ENCODE assay signal across 8 mouse cellular contexts in the genomic region with DNA sequence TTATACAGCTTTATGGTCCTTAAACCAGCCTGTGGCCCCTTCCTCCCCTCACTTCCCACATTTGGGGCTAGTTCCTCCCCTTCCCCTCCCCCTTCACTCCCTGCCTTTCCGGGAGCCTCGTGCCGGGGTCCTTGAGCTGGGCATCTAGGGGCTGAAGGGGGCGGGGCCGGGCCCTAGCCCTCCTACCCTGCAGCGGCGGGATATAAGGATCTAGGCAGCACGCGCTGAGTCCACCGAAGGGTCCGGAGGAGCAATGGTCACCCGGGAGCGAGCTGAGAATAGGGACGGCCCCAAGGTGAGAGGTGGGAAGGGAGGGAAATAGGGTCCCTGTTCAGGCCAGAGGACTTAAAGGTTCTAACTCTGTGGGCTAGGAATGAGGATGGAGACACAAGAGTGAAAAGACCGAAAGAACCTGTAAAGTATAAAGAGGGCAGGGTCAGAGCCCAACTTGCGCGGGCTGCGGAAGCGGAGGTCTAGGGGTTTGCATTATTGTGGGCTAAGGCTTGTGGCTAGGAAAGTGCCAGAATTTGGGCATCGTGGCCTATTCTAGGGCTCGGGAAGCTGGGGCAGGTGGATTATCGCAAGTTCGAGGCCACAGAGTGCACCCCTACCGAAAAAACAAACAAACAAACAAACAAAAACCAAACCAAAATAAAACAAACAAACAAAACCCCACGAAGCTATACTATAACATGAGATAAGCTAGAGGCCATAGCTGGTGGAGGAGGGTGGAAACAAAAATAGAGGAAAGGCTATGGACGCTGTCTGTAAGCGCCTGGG. TPM values are rescaled to one million over a fixed set of nuclear protein-coding genes. Genes with fewer than 3 reads are reported as not detected.
A peak's percentile ranks its signal among the peaks of the same experiment; 100 is the strongest.
DNase-seq lines count a peak whose midpoint lies in the region; ATAC-seq and TF ChIP-seq lines count a peak whose summit lies in the region.

A gene (plus strand): TSS at position 184 of the 780 bp plus-strand sequence.

- H3K27me3 ChIP-seq in kidney, postnatal 0 days (ENCODE audit: insufficient read depth, low read length) = no peaks in the 10 kb centered on the region
- no peaks in the 10 kb centered on the region for H3K27me3 ChIP-seq in heart, embryonic 12.5 days (replicated peaks)
- no peaks in the 10 kb centered on the region for H3K27me3 ChIP-seq in liver, adult 2 months (ENCODE audit: control insufficient read depth, insufficient read depth, low read length)
- H3K27me3 ChIP-seq in small intestine, adult 2 months (ENCODE audit: control insufficient read depth, insufficient read depth, low read length) = no peaks in the 10 kb centered on the region

- ATAC-seq in kidney, postnatal 0 days (replicated peaks; ENCODE audit: low FRiP score, low read depth) = no peak
- ATAC-seq in heart, embryonic 12.5 days (ENCODE audit: insufficient number of reproducible peaks, low FRiP score) = no peak

- H3K79me2 ChIP-seq in liver, adult 2 months (ENCODE audit: control insufficient read depth, insufficient read depth, low read length) = no peaks in the 10 kb centered on the region

- peak within 1 kb of the TSS; percentile 66 for H3K4me3 ChIP-seq in kidney, postnatal 0 days (replicated peaks; ENCODE audit: low read depth, low read length)
- H3K4me3 ChIP-seq in brown adipose tissue, adult 24 weeks (ENCODE audit: insufficient read depth, low read depth, low read length) = peak within 1 kb of the TSS; percentile 64
- peak within 1 kb of the TSS; percentile 67 for H3K4me3 ChIP-seq in heart, embryonic 12.5 days
- peak within 1 kb of the TSS; percentile 60; the same call in 1 of the 2 replicates for H3K4me3 ChIP-seq in liver, adult 2 months (ENCODE audit: insufficient read depth, low read depth, low read length)
- H3K4me3 ChIP-seq in small intestine, adult 2 months (ENCODE audit: low read depth, low read length) = peak within 1 kb of the TSS; percentile 63

- H3K9me3 ChIP-seq in kidney, postnatal 0 days (replicated peaks; ENCODE audit: low read length) = no peaks in the 10 kb centered on the region
- no peaks in the 10 kb centered on the region for H3K9me3 ChIP-seq in heart, embryonic 12.5 days (replicated peaks)

- H3K27ac ChIP-seq in kidney, postnatal 0 days = no peak within 1 kb of the TSS
- no peak within 1 kb of the TSS for H3K27ac ChIP-seq in brown adipose tissue, adult 24 weeks (replicated peaks; ENCODE audit: low read depth, low read length)
- H3K27ac ChIP-seq in heart, embryonic 12.5 days (ENCODE audit: poor library complexity, severe bottlenecking) = peak within 1 kb of the TSS; percentile 2; the same call in 1 of the 2 replicates
- no peak within 1 kb of the TSS for H3K27ac ChIP-seq in liver, adult 2 months (replicated peaks; ENCODE audit: insufficient read depth, low read depth, low read length)
- no peak within 1 kb of the TSS for H3K27ac ChIP-seq in small intestine, adult 2 months (ENCODE audit: insufficient read depth, low read depth, low read length)

- no peak for TF ChIP-seq CTCF in kidney, postnatal 0 days (IDR thresholded peaks at IDR 0.05; ENCODE audit: low read depth)
- TF ChIP-seq CTCF in liver, adult 2 months (IDR thresholded peaks at IDR 0.05; ENCODE audit: low read depth, low read length) = no peak
- TF ChIP-seq CTCF in small intestine, adult 2 months (IDR thresholded peaks at IDR 0.05; ENCODE audit: extremely low read depth, insufficient read length, insufficient replicate concordance, low read depth, low read length) = no peak

- H3K4me2 ChIP-seq in kidney, postnatal 0 days (ENCODE audit: low read length) = peak within 1 kb of the TSS; percentile 95
- peak within 1 kb of the TSS; percentile 90 for H3K4me2 ChIP-seq in heart, embryonic 12.5 days

- H3K4me1 ChIP-seq in kidney, postnatal 0 days (replicated peaks; ENCODE audit: insufficient read depth, low read length) = peaks cover 12% of the 10 kb centered on the region
- H3K4me1 ChIP-seq in brown adipose tissue, adult 24 weeks (ENCODE audit: control insufficient read depth, insufficient read depth, insufficient read length, low read length) = no peaks in the 10 kb centered on the region; the same call in 1 of the 2 replicates
- H3K4me1 ChIP-seq in heart, embryonic 12.5 days (replicated peaks) = peaks cover 29% of the 10 kb centered on the region
- peaks cover 7% of the 10 kb centered on the region; the same call in 1 of the 2 replicates for H3K4me1 ChIP-seq in liver, adult 2 months (ENCODE audit: control insufficient read depth, insufficient read depth, low read length)
- H3K4me1 ChIP-seq in small intestine, adult 2 months (ENCODE audit: control insufficient read depth, insufficient read depth, insufficient read length, low read length) = peaks cover 5% of the 10 kb centered on the region

- H3K36me3 ChIP-seq in kidney, postnatal 0 days (ENCODE audit: insufficient read depth, low read length) = no peaks in the 10 kb centered on the region
- no peaks in the 10 kb centered on the region for H3K36me3 ChIP-seq in heart, embryonic 12.5 days
- no peaks in the 10 kb centered on the region for H3K36me3 ChIP-seq in liver, adult 2 months (ENCODE audit: control insufficient read depth, insufficient read depth, low read length)
- H3K36me3 ChIP-seq in small intestine, adult 2 months (ENCODE audit: control insufficient read depth, insufficient read depth, low read length) = no peaks in the 10 kb centered on the region

- WGBS in kidney, postnatal 0 days = 4% methylated on average over 27 of the region's 27 CpGs
- 2% methylated on average over 27 of the region's 27 CpGs for WGBS in heart, embryonic 12.5 days
- 21% methylated on average over 27 of the region's 27 CpGs for WGBS in liver, adult 2 months
- 23% methylated on average over 27 of the region's 27 CpGs for WGBS in small intestine, adult 2 months

- no peak for TF ChIP-seq POLR2A in liver, adult 2 months (IDR thresholded peaks at IDR 0.05; ENCODE audit: extremely low read depth, insufficient read depth, low read length)
- TF ChIP-seq POLR2A in small intestine, adult 2 months (IDR thresholded peaks at IDR 0.05; ENCODE audit: low read depth, low read length) = no peak

- peak within 1 kb of the TSS; percentile 67; the same call in 1 of the 2 replicates for H3K9ac ChIP-seq in kidney, postnatal 0 days (ENCODE audit: low read depth, low read length)
- peak within 1 kb of the TSS; percentile 71 for H3K9ac ChIP-seq in heart, embryonic 12.5 days
- H3K9ac ChIP-seq in liver, adult 2 months (ENCODE audit: low read depth, low read length) = peak within 1 kb of the TSS; percentile 75

- DNase-seq in kidney, postnatal 0 days (ENCODE audit: low spot score) = no peak
- DNase-seq in kidney, adult 9 months = no peak
- no peak for DNase-seq in liver, adult 2 months (ENCODE audit: extremely low read depth, low read depth, low spot score)
- DNase-seq in urinary bladder, postnatal 25 days (ENCODE audit: low spot score) = no peak
- DNase-seq in gastrocnemius, postnatal 4 days (ENCODE audit: low spot score in 2 of 2) = no peak

RNA-seq across cellular contexts. Expression of the gene that starts here (rescaled TPM):
- 0.42 and 0.50 TPM in 2 replicates for polyA plus RNA-seq in kidney, postnatal 0 days (2015; fragmentation: Nextera tagmentation; extraction: Ambion mirVana)
- polyA plus RNA-seq in brown adipose tissue, adult 24 weeks (2012; ENCODE audit: insufficient read depth, insufficient read length, missing spikeins) = not detected in 2 replicates
- polyA plus RNA-seq in heart, embryonic 12.5 days (2016; fragmentation: Nextera tagmentation; extraction: Ambion mirVana) = 0.70 and 0.81 TPM in 2 replicates
- total RNA-seq in liver, adult 2 months (2014; rRNA removed) = not detected in 2 replicates
- polyA plus RNA-seq in liver, adult 2 months (2012; rRNA removed) = 0.05 TPM in 1 of 2 replicates, not detected in the other
- 1.1 and 1.7 TPM in 2 replicates for polyA plus RNA-seq in small intestine, adult 2 months (2012; rRNA removed)
- total RNA-seq in gastrocnemius, postnatal 4 days (2021) = under 1 TPM; 0.34 to 0.54 TPM
